Mouse (Mus musculus): ENCODE measurements around the gene Sec24a. TPM values are rescaled to one million over a fixed set of nuclear protein-coding genes. Genes with fewer than 3 reads are reported as not detected.
A peak's percentile ranks its signal among the peaks of the same experiment; 100 is the strongest.

Sec24a gene
- polyA plus RNA-seq, 1 experiment from 2014 or later, result 21.2 TPM

- peak; percentile 78; the same call in 1 of the 2 replicates for ATAC-seq
- Histone ChIP-seq H3K4me3 (ENCODE audit: low read length) (no peak overlapping the region), H3K36me3 (ENCODE audit: control insufficient read depth, insufficient read depth, low read length) (no peaks in the 10 kb centered on the region), H3K9me3 (ENCODE audit: control insufficient read depth, low read length) (no peaks in the 10 kb centered on the region), H3K9ac (ENCODE audit: low read depth, low read length) (no peak overlapping the region), H3K4me1 (ENCODE audit: control insufficient read depth, insufficient read depth, low read length) (peaks cover 6% of the 10 kb centered on the region; the same call in 1 of the 2 replicates), H3K4me2 (ENCODE audit: low read depth, low read length) (no peak overlapping the region), H3K27ac (ENCODE audit: low read length) (no peak overlapping the region), H3K27me3 (replicated peaks; ENCODE audit: control insufficient read depth, insufficient read depth, low read length) (no peaks in the 10 kb centered on the region)
- WGBS, result 43% methylated on average over 6 of the region's 6 CpGs
Observed at GRCm38 (mm10) chr11:51658705-51659104, 104.7 kb downstream of the Sec24a start.

DNA sequence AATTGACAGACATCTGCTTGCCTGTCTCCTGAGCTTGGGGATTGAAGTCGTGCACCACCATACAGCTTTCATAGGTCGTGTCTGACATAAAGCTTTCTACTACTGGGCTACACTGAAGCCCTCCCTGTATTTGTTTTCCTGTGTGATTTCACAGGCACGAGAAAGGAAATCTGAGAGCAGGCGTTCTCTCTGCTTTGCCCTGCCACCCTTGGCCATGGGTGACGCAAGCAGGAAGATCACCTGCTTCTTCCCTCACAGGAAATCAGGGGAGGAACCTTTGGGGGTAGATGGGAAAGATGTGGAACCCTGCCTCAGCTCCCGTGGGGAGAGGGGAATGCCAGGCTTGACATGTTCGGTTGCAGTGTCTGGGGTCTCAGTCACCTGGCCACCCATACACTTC lies 105.1 kb downstream of the Sec24a start:
- H3K36me3 ChIP-seq (ENCODE audit: control insufficient read depth, insufficient read depth, low read length), result no peaks in the 10 kb centered on the region
- H3K27me3 ChIP-seq (replicated peaks; ENCODE audit: control insufficient read depth, insufficient read depth, low read length), result no peaks in the 10 kb centered on the region
- no peak overlapping the region for H3K4me3 ChIP-seq (ENCODE audit: low read length)
- H3K9me3 ChIP-seq (ENCODE audit: control insufficient read depth, low read length), result no peaks in the 10 kb centered on the region
- ATAC-seq, result no peak
- H3K4me1 ChIP-seq (ENCODE audit: control insufficient read depth, insufficient read depth, low read length), result peaks cover 6% of the 10 kb centered on the region; the same call in 1 of the 2 replicates
- 59% methylated on average over 7 of the region's 7 CpGs for WGBS
- H3K9ac ChIP-seq (ENCODE audit: low read depth, low read length), result no peak overlapping the region
- H3K4me2 ChIP-seq (ENCODE audit: low read depth, low read length), result no peak overlapping the region
- no peak overlapping the region for H3K27ac ChIP-seq (ENCODE audit: low read length)

- Histone ChIP-seq H3K4me2 (ENCODE audit: low read depth, low read length) (no peak overlapping the region), H3K4me3 (ENCODE audit: low read length) (no peak overlapping the region), H3K27ac (ENCODE audit: low read length) (no peak overlapping the region), H3K9ac (ENCODE audit: low read depth, low read length) (no peak overlapping the region), H3K27me3 (replicated peaks; ENCODE audit: control insufficient read depth, insufficient read depth, low read length) (no peaks in the 10 kb centered on the region), H3K36me3 (ENCODE audit: control insufficient read depth, insufficient read depth, low read length) (no peaks in the 10 kb centered on the region), H3K4me1 (ENCODE audit: control insufficient read depth, insufficient read depth, low read length) (peaks cover 6% of the 10 kb centered on the region; the same call in 1 of the 2 replicates), H3K9me3 (ENCODE audit: control insufficient read depth, low read length) (no peaks in the 10 kb centered on the region)
- ATAC-seq, result no peak
- 86% methylated on average over 10 of the region's 10 CpGs for WGBS
Observed at GRCm38 (mm10) chr11:51656798-51657521, 106.5 kb downstream of the Sec24a start.

DNA sequence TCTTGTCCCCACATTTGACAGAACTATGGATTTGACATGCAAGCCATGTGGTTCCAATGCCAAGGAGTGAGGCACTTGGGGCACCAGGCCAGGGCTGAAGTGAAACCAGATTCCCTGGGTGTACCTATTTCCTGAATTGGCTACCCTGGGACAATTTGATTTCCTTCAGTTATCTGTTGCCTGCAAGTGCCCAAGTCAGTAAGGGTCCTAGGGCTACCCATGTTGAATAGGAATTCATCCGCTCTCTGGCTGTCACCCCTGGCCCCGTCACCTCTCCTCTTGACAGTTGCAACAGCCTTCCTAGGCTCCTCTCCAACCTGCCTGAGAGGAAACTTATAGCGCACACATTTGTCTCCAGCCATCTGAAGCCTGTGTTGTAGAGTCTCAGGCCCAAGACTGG lies 108.5 kb downstream of the Sec24a start:
- H3K9ac ChIP-seq (ENCODE audit: low read depth, low read length), result no peak overlapping the region
- WGBS, result 93% methylated on average over 3 of the region's 3 CpGs
- H3K36me3 ChIP-seq (ENCODE audit: control insufficient read depth, insufficient read depth, low read length), result no peaks in the 10 kb centered on the region
- H3K4me2 ChIP-seq (ENCODE audit: low read depth, low read length), result no peak overlapping the region
- no peak for ATAC-seq
- H3K9me3 ChIP-seq (ENCODE audit: control insufficient read depth, low read length), result no peaks in the 10 kb centered on the region
- H3K4me1 ChIP-seq (ENCODE audit: control insufficient read depth, insufficient read depth, low read length), result peaks cover 11% of the 10 kb centered on the region
- no peak overlapping the region for H3K27ac ChIP-seq (ENCODE audit: low read length)
- H3K27me3 ChIP-seq (replicated peaks; ENCODE audit: control insufficient read depth, insufficient read depth, low read length), result no peaks in the 10 kb centered on the region
- H3K4me3 ChIP-seq (ENCODE audit: low read length), result no peak overlapping the region

DNA sequence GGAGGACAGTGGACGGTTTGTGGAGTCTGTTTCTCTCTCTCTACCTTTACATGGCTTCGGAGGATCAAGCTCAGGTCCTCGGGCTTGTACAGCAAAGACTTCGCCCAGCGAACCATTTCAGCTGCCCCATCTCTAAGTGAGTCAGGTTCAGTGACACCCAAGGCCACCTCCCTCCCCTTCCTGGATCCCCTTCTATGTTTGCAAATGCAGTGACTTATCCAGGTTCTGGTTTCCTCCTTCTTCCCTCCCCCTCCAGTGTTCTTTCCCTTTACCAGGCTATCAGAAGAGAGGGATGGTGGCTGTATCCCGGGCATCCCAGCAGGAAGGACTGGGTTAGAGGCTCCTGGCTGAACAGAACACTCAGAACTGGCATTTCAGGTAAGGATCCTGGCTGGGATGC lies 109.7 kb downstream of the Sec24a start:
- 84% methylated on average over 6 of the region's 6 CpGs for WGBS
- Histone ChIP-seq H3K27ac (ENCODE audit: low read length) (no peak overlapping the region), H3K4me1 (ENCODE audit: control insufficient read depth, insufficient read depth, low read length) (peaks cover 18% of the 10 kb centered on the region), H3K4me2 (ENCODE audit: low read depth, low read length) (no peak overlapping the region), H3K4me3 (ENCODE audit: low read length) (no peak overlapping the region), H3K36me3 (ENCODE audit: control insufficient read depth, insufficient read depth, low read length) (no peaks in the 10 kb centered on the region), H3K27me3 (replicated peaks; ENCODE audit: control insufficient read depth, insufficient read depth, low read length) (no peaks in the 10 kb centered on the region), H3K9me3 (ENCODE audit: control insufficient read depth, low read length) (no peaks in the 10 kb centered on the region), H3K9ac (ENCODE audit: low read depth, low read length) (no peak overlapping the region)
- ATAC-seq, result no peak

- peaks cover 21% of the 10 kb centered on the region for H3K4me1 ChIP-seq (ENCODE audit: control insufficient read depth, insufficient read depth, low read length)
- 87% methylated on average over 4 of the region's 4 CpGs for WGBS
Observed at GRCm38 (mm10) chr11:51652889-51653418, 110.5 kb downstream of the Sec24a start.

DNA sequence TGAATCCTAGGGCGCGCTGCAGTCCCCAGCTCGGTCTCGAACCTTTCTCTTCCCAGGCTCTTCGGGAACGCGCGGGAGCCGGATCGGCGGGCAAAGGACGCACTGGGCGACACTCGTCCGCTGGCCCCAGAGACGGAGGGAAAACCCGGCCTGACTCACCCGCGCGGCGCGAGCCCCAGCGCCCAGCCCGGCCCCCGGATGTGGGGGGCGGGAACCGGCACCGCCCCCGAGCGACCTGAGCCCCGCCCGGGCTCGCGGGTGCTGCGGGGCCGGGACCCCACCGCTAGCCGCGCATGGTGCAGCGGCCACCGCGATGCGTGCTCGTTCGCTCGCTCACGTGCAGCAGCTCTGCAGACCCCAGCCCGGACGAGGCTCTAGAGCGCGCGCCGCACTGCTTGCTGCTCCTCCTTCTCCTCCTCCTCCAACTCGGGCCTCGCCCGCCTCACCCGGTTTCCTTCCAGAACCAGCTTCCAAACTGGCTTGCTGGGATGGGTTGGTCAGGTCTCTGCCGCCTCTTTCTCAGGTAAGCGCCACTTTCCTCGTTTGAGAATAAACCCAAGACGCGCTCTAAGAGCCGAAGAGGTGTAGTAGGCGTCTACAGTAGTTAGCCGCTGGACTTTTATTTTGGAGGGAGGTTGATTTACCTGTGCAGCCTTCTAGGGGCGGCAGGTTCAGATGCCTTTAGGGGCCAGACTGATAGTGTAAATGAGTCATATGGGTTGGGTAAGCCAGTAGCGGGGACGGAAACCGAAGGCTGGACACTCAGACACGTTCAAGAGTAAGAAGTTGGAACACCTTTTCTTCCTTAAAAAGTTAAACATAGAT lies 112.5 kb downstream of the Sec24a start, which contains the start of the genes N4bp3 and D930048N14Rik:
N4bp3 (minus strand) TSS at position 152 of the 825 bp plus-strand sequence.
D930048N14Rik (plus strand) TSS at position 264 of the 825 bp plus-strand sequence.
- H3K36me3 ChIP-seq (ENCODE audit: control insufficient read depth, insufficient read depth, low read length), result no peaks in the 10 kb centered on the region
- no peaks in the 10 kb centered on the region for H3K27me3 ChIP-seq (replicated peaks; ENCODE audit: control insufficient read depth, insufficient read depth, low read length)
- peak within 1 kb of the TSS; percentile 85 for H3K9ac ChIP-seq (ENCODE audit: low read depth, low read length)
- H3K27ac ChIP-seq (ENCODE audit: low read length), result peak within 1 kb of the TSS; percentile 89
- ATAC-seq, result peak; percentile 88
- H3K4me1 ChIP-seq (ENCODE audit: control insufficient read depth, insufficient read depth, low read length), result peaks cover 26% of the 10 kb centered on the region
- H3K9me3 ChIP-seq (ENCODE audit: control insufficient read depth, low read length), result no peaks in the 10 kb centered on the region
- 1% methylated on average over 70 of the region's 70 CpGs for WGBS
- H3K4me2 ChIP-seq (ENCODE audit: low read depth, low read length), result peak within 1 kb of the TSS; percentile 92
- H3K4me3 ChIP-seq (ENCODE audit: low read length), result peak within 1 kb of the TSS; percentile 78

More at GRCm38 (mm10) chr11:51652889-51653418, 110.5 kb downstream of the Sec24a start:
- Histone ChIP-seq H3K9me3 (ENCODE audit: control insufficient read depth, low read length) (no peaks in the 10 kb centered on the region), H3K4me3 (ENCODE audit: low read length) (no peak overlapping the region), H3K27me3 (replicated peaks; ENCODE audit: control insufficient read depth, insufficient read depth, low read length) (no peaks in the 10 kb centered on the region), H3K9ac (ENCODE audit: low read depth, low read length) (no peak overlapping the region), H3K4me2 (ENCODE audit: low read depth, low read length) (no peak overlapping the region), H3K27ac (ENCODE audit: low read length) (no peak overlapping the region), H3K36me3 (ENCODE audit: control insufficient read depth, insufficient read depth, low read length) (no peaks in the 10 kb centered on the region)
- no peak for ATAC-seq

GRCm38 (mm10) chr11:51650261-51650660 lies 113.2 kb downstream of the Sec24a start:
- H3K27ac ChIP-seq (ENCODE audit: low read length), result peak overlapping the region; percentile 89
- no peaks in the 10 kb centered on the region; the same call in 1 of the 2 replicates for H3K36me3 ChIP-seq (ENCODE audit: control insufficient read depth, insufficient read depth, low read length)
- H3K9me3 ChIP-seq (ENCODE audit: control insufficient read depth, low read length), result no peaks in the 10 kb centered on the region
- H3K9ac ChIP-seq (ENCODE audit: low read depth, low read length), result peak overlapping the region; percentile 85
- H3K4me3 ChIP-seq (ENCODE audit: low read length), result peak overlapping the region; percentile 78
- H3K4me2 ChIP-seq (ENCODE audit: low read depth, low read length), result peak overlapping the region; percentile 92
- under 1% methylated on average over 30 of the region's 30 CpGs for WGBS
- H3K4me1 ChIP-seq (ENCODE audit: control insufficient read depth, insufficient read depth, low read length), result peaks cover 28% of the 10 kb centered on the region
- peak; percentile 57 for ATAC-seq
- no peaks in the 10 kb centered on the region for H3K27me3 ChIP-seq (replicated peaks; ENCODE audit: control insufficient read depth, insufficient read depth, low read length)

GRCm38 (mm10) chr11:51649889-51650199 lies 113.6 kb downstream of the Sec24a start:
- Histone ChIP-seq H3K4me1 (ENCODE audit: control insufficient read depth, insufficient read depth, low read length) (peaks cover 28% of the 10 kb centered on the region), H3K9me3 (ENCODE audit: control insufficient read depth, low read length) (no peaks in the 10 kb centered on the region), H3K27me3 (replicated peaks; ENCODE audit: control insufficient read depth, insufficient read depth, low read length) (no peaks in the 10 kb centered on the region), H3K4me2 (ENCODE audit: low read depth, low read length) (peak overlapping the region; percentile 92), H3K36me3 (ENCODE audit: control insufficient read depth, insufficient read depth, low read length) (no peaks in the 10 kb centered on the region; the same call in 1 of the 2 replicates), H3K27ac (ENCODE audit: low read length) (peak overlapping the region; percentile 89), H3K4me3 (ENCODE audit: low read length) (peak overlapping the region; percentile 78), H3K9ac (ENCODE audit: low read depth, low read length) (peak overlapping the region; percentile 85)
- 3% methylated on average over 7 of the region's 7 CpGs for WGBS
- ATAC-seq, result peak; percentile 14; the same call in 1 of the 2 replicates

Data from intestine, embryonic 16.5 days (tissue).